26 mouse cellular contexts compared by ENCODE assay signal in the genomic region with DNA sequence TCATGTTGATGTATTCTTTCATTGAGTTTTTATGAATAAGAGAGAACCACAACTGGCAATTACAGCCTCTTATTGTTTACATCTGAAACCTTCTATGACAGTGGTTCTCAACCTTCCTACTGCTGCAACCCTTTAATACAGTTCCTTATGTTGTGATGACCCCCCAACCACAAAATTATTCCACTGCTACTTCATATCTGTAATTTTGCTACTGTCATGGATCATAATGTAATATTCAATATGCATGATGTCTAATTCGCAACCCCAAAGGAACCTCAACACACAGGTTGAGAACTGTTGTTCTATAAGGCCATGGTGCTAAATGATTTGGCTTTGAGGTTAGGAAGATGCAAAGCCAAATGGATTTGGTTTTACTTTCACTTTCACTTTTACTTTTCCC.
A peak's percentile ranks its signal among the peaks of the same experiment; 100 is the strongest.
DNase-seq lines count a peak whose midpoint lies in the region; ATAC-seq and TF ChIP-seq lines count a peak whose summit lies in the region.
"Had no signal": no experiment of that assay in that cellular context is flagged by ENCODE, and none has a peak within 500 bp of the region (broad histone marks: within the 10 kb centered on the region; RNA-seq: fewer than 3 reads in every experiment).

No protein-coding gene starts in this region.

- no peaks in the 10 kb centered on the region for H3K4me1 ChIP-seq in hindbrain, embryonic 15.5 days (replicated peaks)
- H3K4me1 ChIP-seq in hindbrain, embryonic 12.5 days = no peaks in the 10 kb centered on the region
- no peaks in the 10 kb centered on the region for H3K4me1 ChIP-seq in midbrain, postnatal 0 days (ENCODE audit: insufficient read depth, low read length)
- no peaks in the 10 kb centered on the region for H3K4me1 ChIP-seq in midbrain, embryonic 14.5 days (ENCODE audit: control insufficient read depth, insufficient read depth, low read length)
- H3K4me1 ChIP-seq: forebrain, embryonic 10.5 days; hindbrain, embryonic 13.5 days; intestine, embryonic 15.5 days; limb, embryonic 12.5 days; liver, embryonic 13.5 days; neural tube, embryonic 15.5 days had no signal

- H3K4me3 ChIP-seq in hindbrain, embryonic 15.5 days = no peak overlapping the region
- H3K4me3 ChIP-seq in hindbrain, embryonic 12.5 days = no peak overlapping the region
- H3K4me3 ChIP-seq in midbrain, postnatal 0 days (ENCODE audit: low read depth, low read length) = no peak overlapping the region
- no peak overlapping the region for H3K4me3 ChIP-seq in midbrain, embryonic 14.5 days (replicated peaks; ENCODE audit: low read depth, low read length)
- H3K4me3 ChIP-seq: forebrain, embryonic 10.5 days; hindbrain, embryonic 13.5 days; intestine, embryonic 15.5 days; limb, embryonic 12.5 days; liver, embryonic 13.5 days; neural tube, embryonic 15.5 days had no signal

- WGBS in hindbrain, embryonic 15.5 days = 100% methylated on average over 1 of the region's 1 CpGs
- 96% methylated on average over 1 of the region's 1 CpGs for WGBS in hindbrain, embryonic 12.5 days
- whole genome bisulfite sequencing in midbrain, postnatal 0 days = 95% methylated on average over 1 of the region's 1 CpGs
- 94% methylated on average over 1 of the region's 1 CpGs for WGBS in midbrain, embryonic 14.5 days

- DNase-seq in cerebellum, adult 9-11 months = peak; percentile 14
- DNase-seq in cerebellum, adult 11 months = no peak
- peak; percentile 20 for DNase-seq in midbrain, postnatal 0 days (ENCODE audit: low spot score)
- no peak for DNase-seq in midbrain, embryonic 14.5 days
- DNase-seq in spleen, adult 12 weeks (ENCODE audit: low spot score) = no peak
- DNase-seq: adrenal gland, postnatal 10 days; gastrocnemius, postnatal 25 days; heart, adult 18-20 months; kidney, adult 8-10 months; kidney, postnatal 10 days; layer of hippocampus, postnatal 36 days; liver, embryonic 13.5 days; lung, adult 2 months; lung, postnatal 14 days; thymus, adult 2 months had no signal

- no peak for ATAC-seq in hindbrain, embryonic 15.5 days (ENCODE audit: low FRiP score, low read depth)
- no peak for ATAC-seq in hindbrain, embryonic 12.5 days (ENCODE audit: low FRiP score)
- no peak for ATAC-seq in midbrain, postnatal 0 days (ENCODE audit: low FRiP score)
- ATAC-seq in midbrain, embryonic 14.5 days (ENCODE audit: low FRiP score, low TSS enrichment) = no peak
- ATAC-seq: activated CD4-positive, CD25-positive, alpha-beta regulatory T cell, adult 4 months; intestine, embryonic 15.5 days; midbrain, embryonic 16.5 days had no signal

- no peaks in the 10 kb centered on the region for H3K9me3 ChIP-seq in hindbrain, embryonic 15.5 days
- no peaks in the 10 kb centered on the region for H3K9me3 ChIP-seq in hindbrain, embryonic 12.5 days (replicated peaks)
- no peaks in the 10 kb centered on the region for H3K9me3 ChIP-seq in midbrain, postnatal 0 days (ENCODE audit: low read length)
- no peaks in the 10 kb centered on the region for H3K9me3 ChIP-seq in midbrain, embryonic 14.5 days (ENCODE audit: control insufficient read depth, low read length)
- H3K9me3 ChIP-seq: forebrain, embryonic 10.5 days; hindbrain, embryonic 13.5 days; intestine, embryonic 15.5 days; limb, embryonic 12.5 days; liver, embryonic 13.5 days; neural tube, embryonic 15.5 days had no signal

- no peaks in the 10 kb centered on the region for H3K36me3 ChIP-seq in hindbrain, embryonic 15.5 days
- no peaks in the 10 kb centered on the region for H3K36me3 ChIP-seq in hindbrain, embryonic 12.5 days
- no peaks in the 10 kb centered on the region for H3K36me3 ChIP-seq in midbrain, postnatal 0 days (ENCODE audit: insufficient read depth, low read length)
- H3K36me3 ChIP-seq in midbrain, embryonic 14.5 days (ENCODE audit: control insufficient read depth, insufficient read depth, low read length) = no peaks in the 10 kb centered on the region
- H3K36me3 ChIP-seq: forebrain, embryonic 10.5 days; G1E; hindbrain, embryonic 13.5 days; intestine, embryonic 15.5 days; limb, embryonic 12.5 days; liver, embryonic 13.5 days; neural tube, embryonic 15.5 days had no signal

- no peak for TF ChIP-seq CTCF in midbrain, postnatal 0 days (IDR thresholded peaks at IDR 0.05)

- no peak overlapping the region for H3K9ac ChIP-seq in hindbrain, embryonic 15.5 days
- H3K9ac ChIP-seq in hindbrain, embryonic 12.5 days = no peak overlapping the region
- H3K9ac ChIP-seq in midbrain, postnatal 0 days (replicated peaks; ENCODE audit: low read length, poor library complexity, severe bottlenecking) = no peak overlapping the region
- H3K9ac ChIP-seq in midbrain, embryonic 14.5 days (replicated peaks; ENCODE audit: low read length) = no peak overlapping the region
- H3K9ac ChIP-seq: hindbrain, embryonic 13.5 days; intestine, embryonic 15.5 days; limb, embryonic 12.5 days; liver, embryonic 13.5 days; neural tube, embryonic 15.5 days had no signal

- no peak overlapping the region for H3K27ac ChIP-seq in hindbrain, embryonic 15.5 days (replicated peaks)
- H3K27ac ChIP-seq in hindbrain, embryonic 12.5 days = no peak overlapping the region
- H3K27ac ChIP-seq in midbrain, postnatal 0 days (ENCODE audit: low read depth, low read length) = no peak overlapping the region
- H3K27ac ChIP-seq in midbrain, embryonic 14.5 days (replicated peaks; ENCODE audit: low read depth, low read length) = no peak overlapping the region
- H3K27ac ChIP-seq: forebrain, embryonic 10.5 days; hindbrain, embryonic 13.5 days; intestine, embryonic 15.5 days; limb, embryonic 12.5 days; liver, embryonic 13.5 days; neural tube, embryonic 15.5 days; stomach, postnatal 0 days had no signal

- H3K4me2 ChIP-seq in hindbrain, embryonic 15.5 days = 0 out of 2 replicates have a peak overlapping the region, but pooled peaks have one; percentile 5
- H3K4me2 ChIP-seq in hindbrain, embryonic 12.5 days (replicated peaks) = no peak overlapping the region
- H3K4me2 ChIP-seq in midbrain, postnatal 0 days (ENCODE audit: low read depth, low read length, poor library complexity, severe bottlenecking) = no peak overlapping the region
- H3K4me2 ChIP-seq in midbrain, embryonic 14.5 days (ENCODE audit: low read length) = no peak overlapping the region
- H3K4me2 ChIP-seq: hindbrain, embryonic 13.5 days; intestine, embryonic 15.5 days; limb, embryonic 12.5 days; liver, embryonic 13.5 days; neural tube, embryonic 15.5 days had no signal

- no peaks in the 10 kb centered on the region for H3K27me3 ChIP-seq in hindbrain, embryonic 15.5 days
- no peaks in the 10 kb centered on the region for H3K27me3 ChIP-seq in hindbrain, embryonic 12.5 days
- H3K27me3 ChIP-seq in midbrain, postnatal 0 days (ENCODE audit: insufficient read depth, low read length) = no peaks in the 10 kb centered on the region
- H3K27me3 ChIP-seq in midbrain, embryonic 14.5 days (ENCODE audit: control insufficient read depth, insufficient read depth, low read length) = no peaks in the 10 kb centered on the region
- H3K27me3 ChIP-seq: hindbrain, embryonic 13.5 days; intestine, embryonic 15.5 days; limb, embryonic 12.5 days; liver, embryonic 13.5 days; neural tube, embryonic 15.5 days had no signal

Comparison
In these comparisons a context has a peak if more than half of its experiments do, and no peak if none do; other contexts are left out.
1. DNase-seq: peak in cerebellum, adult 9-11 months (single experiment) and midbrain, postnatal 0 days (single experiment); none in cerebellum, adult 11 months (single experiment), midbrain, embryonic 14.5 days (single experiment) and spleen, adult 12 weeks (single experiment).